In genomic region chr16:40740273-40740672, GRCm38 (mm10) we compare ENCODE assay signal across 8 mouse cellular contexts.
"Had no signal": no experiment of that assay in that cellular context is flagged by ENCODE, and none has a peak within 500 bp of the region (broad histone marks: within the 10 kb centered on the region; RNA-seq: fewer than 3 reads in every experiment).

No protein-coding gene starts in this region.

- H3K27me3 ChIP-seq: limb, embryonic 13.5 days; midbrain, embryonic 15.5 days had no signal

- H3K4me2 ChIP-seq: limb, embryonic 13.5 days; midbrain, embryonic 15.5 days had no signal

- DNase-seq: kidney, adult 18-20 months; kidney, postnatal 10 days; lung, adult 18-20 months; thymus, postnatal 4 days had no signal

- ATAC-seq: midbrain, embryonic 15.5 days had no signal

- H3K4me1 ChIP-seq: limb, embryonic 13.5 days; midbrain, embryonic 15.5 days had no signal

- H3K27ac ChIP-seq: limb, embryonic 13.5 days; liver, embryonic 14.5 days; stomach, postnatal 0 days had no signal

- H3K4me3 ChIP-seq: limb, embryonic 13.5 days; midbrain, embryonic 15.5 days had no signal

- H3K9ac ChIP-seq: limb, embryonic 13.5 days; liver, embryonic 14.5 days; midbrain, embryonic 15.5 days had no signal

- H3K36me3 ChIP-seq: limb, embryonic 13.5 days; midbrain, embryonic 15.5 days had no signal

- H3K9me3 ChIP-seq: limb, embryonic 13.5 days; midbrain, embryonic 15.5 days had no signal
